Mouse (Mus musculus): ENCODE results near the gene Nek7.

- TF ChIP-seq POLR2A (IDR thresholded peaks at IDR 0.05; ENCODE audit: control insufficient read depth, extremely low read depth, insufficient read depth, low read length, poor library complexity) (no peak), CTCF (IDR thresholded peaks at IDR 0.05; ENCODE audit: borderline replicate concordance, control insufficient read depth, extremely low read depth, insufficient read depth, low read length, poor library complexity) (no peak)
Observed at GRCm38 (mm10) chr1:138571565-138572361, 48.2 kb downstream of the Nek7 start.

All from thymus, adult 2 months (tissue).